Mouse (Mus musculus) stomach, postnatal 0 days (tissue): ENCODE measurements around the gene Cdk10.
"Not testable (repeated sequence)": the region's sequence is repeated elsewhere in the genome, so short reads cannot be mapped to it uniquely, and the experiment has no call there.

ENCODE experiments used
- CTCF ChIP-seq: IDR thresholded peaks from 2 replicates; pipeline ENCODE4 v1.5.1; 2016; ENCODE audit warnings: antibody characterized with exemption, low read depth, mild to moderate bottlenecking, moderate library complexity
- EP300 ChIP-seq: optimal IDR thresholded peaks from 2 replicates; pipeline ENCODE3; 2016; ENCODE audit warnings: antibody characterized with exemption

GRCm38 (mm10) chr8:123230326-123230725 lies 5.7 kb downstream of the Cdk10 start:
- TF ChIP-seq CTCF, EP300: not testable (repeated sequence)
